Mouse (Mus musculus) heart, embryonic 15.5 days (tissue): Measurements from ENCODE around the gene Ddo. TPM values are rescaled to one million over a fixed set of nuclear protein-coding genes. Genes with fewer than 3 reads are reported as not detected.

Experiments
- polyA plus RNA-seq: library from polyadenylated mRNA; unstranded; fragments of >200 nt; fragmentation: Nextera tagmentation; extraction: Ambion mirVana; gene quantifications from 2 replicates; pipeline ENCODE4 v1.2.1, GENCODE M21; 2015

Gene Ddo
- polyA plus RNA-seq, 1 experiment from 2014 or later: 22.5 TPM

Other genes with a start within 250 kb of the Ddo start
- not detected in 2 replicates for gene Slc22a16, start 59.7 kb upstream of the Ddo start, polyA plus RNA-seq
- 2.9 and 3.0 TPM in 2 replicates for gene Mettl24, start 53.3 kb downstream of the Ddo start, polyA plus RNA-seq